Mouse (Mus musculus): Measurements from ENCODE around the gene Ugt2b35.
"Not testable (repeated sequence)": the region's sequence is repeated elsewhere in the genome, so short reads cannot be mapped to it uniquely, and the experiment has no call there.

Gene Ugt2b35

GRCm38 (mm10) chr5:87000395-87001073 lies at the start of gene Ugt2b35:
Gene Ugt2b35 (plus strand): TSS chr5:87000860.
- no peak for DNase-seq (ENCODE audit: low spot score in 2 of 2)

- DNase-seq (ENCODE audit: low spot score in 2 of 2): no peak
Measured at GRCm38 (mm10) chr5:86960504-86960903, 40.2 kb upstream of the Ugt2b35 start.

DNA sequence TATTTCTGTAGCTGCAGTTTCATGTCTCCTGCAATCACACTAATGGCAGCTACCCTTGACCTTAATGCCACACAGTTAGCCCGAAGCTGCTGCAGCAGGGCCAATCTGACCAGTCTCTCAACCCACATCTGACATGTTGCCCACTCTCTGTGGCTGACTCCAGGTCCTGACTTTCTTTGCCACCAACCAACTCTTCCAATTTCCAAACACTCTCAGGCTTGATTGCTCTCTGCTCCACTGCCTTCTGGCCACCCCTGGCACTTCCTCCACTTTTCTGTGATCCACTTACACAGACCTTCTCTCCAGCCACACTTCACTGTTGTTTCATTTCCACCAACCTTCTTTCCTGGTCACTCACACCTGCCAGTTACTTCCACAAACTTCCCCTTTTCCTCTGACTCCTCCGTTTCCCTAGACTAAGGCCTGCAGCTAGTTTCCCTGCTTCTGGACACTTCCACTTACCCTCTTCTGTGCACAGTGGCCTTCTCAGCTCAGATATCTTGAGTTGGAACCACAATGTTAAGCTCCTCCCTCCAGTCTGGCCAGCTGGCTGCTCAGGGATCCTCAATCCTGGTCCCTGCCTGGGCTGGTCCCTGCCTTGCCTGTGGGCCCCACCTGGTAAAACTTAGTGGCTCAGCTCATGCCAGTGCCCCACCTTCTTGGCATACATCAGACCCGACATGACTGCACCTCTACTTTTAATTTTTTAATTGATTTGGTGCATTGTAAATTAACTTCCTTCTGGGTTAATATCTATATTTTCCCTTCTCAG lies 38.9 kb upstream of the Ugt2b35 start:
- DNase-seq (ENCODE audit: low spot score in 2 of 2): no peak

DNA sequence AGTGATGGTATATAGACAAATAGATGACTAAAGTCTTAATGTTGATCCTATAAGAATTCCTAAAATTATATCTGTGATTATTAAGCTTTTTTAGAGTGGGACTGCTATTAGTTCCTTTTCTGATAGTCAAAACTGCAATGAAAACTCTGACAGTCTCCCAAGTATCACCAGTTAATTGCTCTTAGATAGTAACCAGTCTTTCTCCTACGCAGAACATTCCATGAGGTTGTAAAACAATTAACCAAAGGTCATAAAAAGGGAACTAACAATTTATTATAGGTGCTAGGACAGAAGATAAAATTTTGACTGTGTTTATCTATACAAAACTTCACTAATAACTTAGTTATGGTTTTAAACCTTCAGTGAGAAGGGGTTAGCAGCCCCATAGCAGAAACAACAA lies 37.8 kb upstream of the Ugt2b35 start:
- DNase-seq (ENCODE audit: low spot score in 2 of 2): not testable (repeated sequence)

- not testable (repeated sequence) for DNase-seq (ENCODE audit: low spot score in 2 of 2)
Measured at GRCm38 (mm10) chr5:86967271-86967670, 33.4 kb upstream of the Ugt2b35 start.

DNA sequence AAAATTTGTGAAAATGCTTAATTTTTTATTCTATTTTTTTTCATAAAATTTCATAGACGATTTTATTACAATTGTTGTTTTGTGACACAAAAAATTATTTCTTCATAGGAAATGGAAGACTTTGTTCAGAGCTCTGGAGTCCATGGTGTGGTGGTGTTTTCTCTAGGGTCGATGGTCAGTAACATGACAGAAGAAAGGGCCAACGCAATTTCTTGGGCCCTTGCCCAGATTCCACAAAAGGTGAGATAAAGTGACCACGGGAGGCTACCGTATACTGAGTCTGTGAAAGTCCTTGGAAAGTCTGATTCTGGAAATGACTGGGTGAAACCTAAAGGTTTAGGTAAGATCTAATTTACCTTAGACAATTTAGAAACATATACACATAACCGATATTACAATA lies 4.1 kb downstream of the Ugt2b35 start:
- DNase-seq (ENCODE audit: low spot score in 2 of 2): no peak

- no peak for DNase-seq (ENCODE audit: low spot score in 2 of 2)
Measured at GRCm38 (mm10) chr5:87015477-87015876, 14.8 kb downstream of the Ugt2b35 start.

GRCm38 (mm10) chr5:87027359-87027758 lies 26.7 kb downstream of the Ugt2b35 start:
- no peak for DNase-seq (ENCODE audit: low spot score in 2 of 2)

GRCm38 (mm10) chr5:87030624-87031023 lies 30.0 kb downstream of the Ugt2b35 start:
- DNase-seq (ENCODE audit: low spot score in 2 of 2): no peak

Measured in frontal cortex, postnatal 25 days (tissue).